Mouse (Mus musculus) kidney, adult 18-20 months (tissue): ENCODE data around the gene A530032D15Rik.
"Not testable (repeated sequence)": the region's sequence is repeated elsewhere in the genome, so short reads cannot be mapped to it uniquely, and the experiment has no call there.

Experiments
- DNase-seq: peaks from one replicate; pipeline ENCODE4 v3.0.0; 2021

A530032D15Rik gene

DNA sequence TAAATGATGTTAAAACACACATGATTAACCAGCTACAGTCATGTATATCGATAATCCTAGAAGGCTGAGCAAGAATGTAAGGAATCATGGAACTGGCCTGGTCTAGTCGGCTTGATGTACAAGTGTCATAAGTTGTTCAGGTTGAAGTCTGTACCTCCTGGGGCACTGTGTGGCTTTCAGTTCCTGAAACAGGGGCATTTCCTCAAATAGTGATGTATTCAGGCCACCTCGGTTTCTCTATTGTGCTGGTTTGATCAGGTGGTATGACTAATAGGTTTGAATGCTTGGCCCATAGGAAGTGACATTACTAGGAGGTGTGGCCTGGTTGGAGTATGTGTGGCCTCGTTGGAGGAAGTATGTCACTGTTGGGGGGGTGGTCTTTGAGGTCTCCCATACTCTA lies 75.3 kb downstream of the A530032D15Rik start:
- DNase-seq, result not testable (repeated sequence)

DNA sequence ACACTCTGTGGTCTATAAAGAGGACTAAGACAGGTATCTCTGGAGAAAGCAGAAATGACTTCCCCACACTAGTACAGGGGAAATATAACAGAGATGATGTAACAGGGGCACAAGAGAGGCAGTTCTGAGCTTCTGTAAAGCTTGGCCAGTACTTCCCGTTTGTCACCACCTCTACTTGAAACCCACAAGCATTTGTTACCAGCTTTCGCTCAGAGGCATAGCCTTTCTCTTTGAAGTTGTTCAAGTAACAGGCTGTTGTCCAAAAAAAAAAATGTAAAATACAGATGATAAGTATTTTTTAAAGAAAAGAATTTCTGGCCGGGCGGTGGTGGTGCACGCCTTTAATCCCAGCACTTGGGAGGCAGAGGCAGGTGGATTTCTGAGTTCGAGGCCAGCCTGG lies 76.0 kb downstream of the A530032D15Rik start:
- not testable (repeated sequence) for DNase-seq
